Mouse (Mus musculus): Measurements from ENCODE around the gene Usf3.

Usf3 gene

GRCm38 (mm10) chr16:44173155-44173941 lies at the start of gene Usf3:
TSS of gene Usf3 (plus strand) at chr16:44173246.
- peak in 1 of 2 experiments; percentile 21 for DNase-seq (ENCODE audit: low read depth in 1 of 2, low spot score in 2 of 2)

GRCm38 (mm10) chr16:44123786-44124185 lies 49.3 kb upstream of the Usf3 start:
- DNase-seq (ENCODE audit: low read depth in 1 of 2, low spot score in 2 of 2) = no peak

GRCm38 (mm10) chr16:44124713-44125112 lies 48.3 kb upstream of the Usf3 start:
- DNase-seq (ENCODE audit: low read depth in 1 of 2, low spot score in 2 of 2) = no peak

- no peak for DNase-seq (ENCODE audit: low read depth in 1 of 2, low spot score in 2 of 2)
Measured at GRCm38 (mm10) chr16:44125436-44125835, 47.6 kb upstream of the Usf3 start.

GRCm38 (mm10) chr16:44126437-44126836 lies 46.6 kb upstream of the Usf3 start:
- no peak for DNase-seq (ENCODE audit: low read depth in 1 of 2, low spot score in 2 of 2)

- DNase-seq (ENCODE audit: low read depth in 1 of 2, low spot score in 2 of 2) = no peak
Measured at GRCm38 (mm10) chr16:44132300-44132699, 40.7 kb upstream of the Usf3 start.

GRCm38 (mm10) chr16:44133187-44133586 lies 39.9 kb upstream of the Usf3 start:
- DNase-seq (ENCODE audit: low read depth in 1 of 2, low spot score in 2 of 2) = no peak

- no peak for DNase-seq (ENCODE audit: low read depth in 1 of 2, low spot score in 2 of 2)
Measured at GRCm38 (mm10) chr16:44136511-44137021, 36.5 kb upstream of the Usf3 start.

GRCm38 (mm10) chr16:44138377-44138978 lies 34.6 kb upstream of the Usf3 start:
- DNase-seq (ENCODE audit: low read depth in 1 of 2, low spot score in 2 of 2) = peak in 1 of 2 experiments; percentile 13

- DNase-seq (ENCODE audit: low read depth in 1 of 2, low spot score in 2 of 2) = peak; percentile 68 to 82
Measured at GRCm38 (mm10) chr16:44138979-44139535, 34.0 kb upstream of the Usf3 start.

- DNase-seq (ENCODE audit: low read depth in 1 of 2, low spot score in 2 of 2) = peak; percentile 77 to 83
Measured at GRCm38 (mm10) chr16:44139536-44140185, 33.4 kb upstream of the Usf3 start, which contains the start of the genes Atp6v1a and Naa50. TSS of gene Atp6v1a (minus strand) at chr16:44139705. TSS of gene Naa50 (plus strand) at chr16:44139830.

- DNase-seq (ENCODE audit: low read depth in 1 of 2, low spot score in 2 of 2) = peak; percentile 53 to 79
Measured at GRCm38 (mm10) chr16:44140186-44140787, 32.8 kb upstream of the Usf3 start.

- no peak for DNase-seq (ENCODE audit: low read depth in 1 of 2, low spot score in 2 of 2)
Measured at GRCm38 (mm10) chr16:44141483-44141882, 31.6 kb upstream of the Usf3 start.

- no peak for DNase-seq (ENCODE audit: low read depth in 1 of 2, low spot score in 2 of 2)
Measured at GRCm38 (mm10) chr16:44149002-44149767, 23.9 kb upstream of the Usf3 start.

- no peak for DNase-seq (ENCODE audit: low read depth in 1 of 2, low spot score in 2 of 2)
Measured at GRCm38 (mm10) chr16:44154497-44155057, 18.5 kb upstream of the Usf3 start.

GRCm38 (mm10) chr16:44159325-44159724 lies 13.7 kb upstream of the Usf3 start:
- DNase-seq (ENCODE audit: low read depth in 1 of 2, low spot score in 2 of 2) = no peak

- DNase-seq (ENCODE audit: low read depth in 1 of 2, low spot score in 2 of 2) = no peak
Measured at GRCm38 (mm10) chr16:44163831-44164230, 9.2 kb upstream of the Usf3 start.

- no peak for DNase-seq (ENCODE audit: low read depth in 1 of 2, low spot score in 2 of 2)
Measured at GRCm38 (mm10) chr16:44165182-44165581, 7.9 kb upstream of the Usf3 start.

- no peak for DNase-seq (ENCODE audit: low read depth in 1 of 2, low spot score in 2 of 2)
Measured at GRCm38 (mm10) chr16:44168990-44169389, 4.1 kb upstream of the Usf3 start.
